Mouse (Mus musculus) heart, postnatal 14 days (tissue): ENCODE results near the gene Myrip. TPM values are rescaled to one million over a fixed set of nuclear protein-coding genes. Genes with fewer than 3 reads are reported as not detected.
"Not testable (repeated sequence)": the region's sequence is repeated elsewhere in the genome, so short reads cannot be mapped to it uniquely, and the experiment has no call there.

Experiments
- DNase-seq, 2 experiments: peaks; one replicate each; pipeline ENCODE4 v3.0.0; 2021 to 2022
- intact Hi-C: fragments of 180-260 bp; cut with DNase I; formaldehyde crosslinking; loops from one replicate; pipeline ENCODE4 v1.15.1; 2025
- total RNA-seq, 2 experiments: library from RNA; stranded (reverse); gene quantifications; 2 replicates each; pipeline ENCODE4 v1.2.3; 2021

Myrip gene
- total RNA-seq, 2 experiments from 2014 or later = 4.3 to 4.7 TPM

- intact Hi-C loops = no loop called here
- DNase-seq = no peak
These were observed 21.6 kb downstream of the Myrip start for GRCm38 (mm10) chr9:120322702-120323426.

GRCm38 (mm10) chr9:120331048-120331447, 29.7 kb downstream of the Myrip start:
- intact Hi-C loops, DNase-seq: not testable (repeated sequence)

- intact Hi-C loops = no loop called here
- DNase-seq = no peak
These were observed 36.9 kb downstream of the Myrip start for GRCm38 (mm10) chr9:120338172-120338571.

- intact Hi-C loops = no loop called here
These were observed 38.8 kb downstream of the Myrip start for GRCm38 (mm10) chr9:120339975-120340695.

GRCm38 (mm10) chr9:120343123-120343790, 41.9 kb downstream of the Myrip start:
- intact Hi-C loops = no loop called here

More at GRCm38 (mm10) chr9:120339975-120340695, 38.8 kb downstream of the Myrip start:
- DNase-seq = peak in 1 of 2 experiments; percentile 27

GRCm38 (mm10) chr9:120345651-120346151, 44.4 kb downstream of the Myrip start:
- DNase-seq = peak; percentile 55 to 65
- intact Hi-C loops = no loop called here

More at GRCm38 (mm10) chr9:120343123-120343790, 41.9 kb downstream of the Myrip start:
- no peak for DNase-seq

GRCm38 (mm10) chr9:120349145-120349544, 47.8 kb downstream of the Myrip start:
- DNase-seq = peak; percentile 59 to 63
- intact Hi-C loops = no loop called here

DNA sequence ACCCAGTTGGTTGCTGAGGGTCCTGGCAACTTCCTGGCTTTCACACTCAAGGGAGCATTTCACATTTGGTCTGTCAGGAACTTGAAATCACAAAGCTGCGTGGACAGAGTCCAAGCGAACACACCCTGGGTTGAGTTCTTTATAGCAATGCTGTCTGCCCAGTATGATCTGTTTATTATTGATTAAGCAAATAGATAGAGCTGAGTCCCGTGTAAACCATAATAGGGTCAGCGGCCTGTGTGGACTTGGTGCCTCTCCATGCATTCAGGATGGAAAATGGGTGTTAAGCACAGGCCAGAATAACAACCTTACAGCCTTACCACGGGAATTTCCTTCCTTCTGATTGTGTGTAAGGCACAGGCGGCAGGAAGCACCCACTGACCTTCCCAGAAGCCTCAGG, 49.0 kb downstream of the Myrip start:
- DNase-seq = peak; percentile 44 to 51
- intact Hi-C loops = no loop called here

GRCm38 (mm10) chr9:120351061-120351460, 49.7 kb downstream of the Myrip start:
- intact Hi-C loops = no loop called here
- DNase-seq = no peak

GRCm38 (mm10) chr9:120351474-120351873, 50.2 kb downstream of the Myrip start:
- no peak for DNase-seq
- intact Hi-C loops = no loop called here

GRCm38 (mm10) chr9:120353036-120353435, 51.7 kb downstream of the Myrip start:
- DNase-seq = no peak
- intact Hi-C loops = no loop called here

GRCm38 (mm10) chr9:120353967-120354366, 52.7 kb downstream of the Myrip start:
- intact Hi-C loops = no loop called here
- no peak for DNase-seq

GRCm38 (mm10) chr9:120354550-120355345, 53.4 kb downstream of the Myrip start:
- DNase-seq = no peak
- intact Hi-C loops = no loop called here

- intact Hi-C loops = no loop called here
- no peak for DNase-seq
These were observed 55.2 kb downstream of the Myrip start for GRCm38 (mm10) chr9:120356490-120356889.

GRCm38 (mm10) chr9:120358060-120358459, 56.7 kb downstream of the Myrip start:
- DNase-seq = no peak
- intact Hi-C loops = no loop called here

DNA sequence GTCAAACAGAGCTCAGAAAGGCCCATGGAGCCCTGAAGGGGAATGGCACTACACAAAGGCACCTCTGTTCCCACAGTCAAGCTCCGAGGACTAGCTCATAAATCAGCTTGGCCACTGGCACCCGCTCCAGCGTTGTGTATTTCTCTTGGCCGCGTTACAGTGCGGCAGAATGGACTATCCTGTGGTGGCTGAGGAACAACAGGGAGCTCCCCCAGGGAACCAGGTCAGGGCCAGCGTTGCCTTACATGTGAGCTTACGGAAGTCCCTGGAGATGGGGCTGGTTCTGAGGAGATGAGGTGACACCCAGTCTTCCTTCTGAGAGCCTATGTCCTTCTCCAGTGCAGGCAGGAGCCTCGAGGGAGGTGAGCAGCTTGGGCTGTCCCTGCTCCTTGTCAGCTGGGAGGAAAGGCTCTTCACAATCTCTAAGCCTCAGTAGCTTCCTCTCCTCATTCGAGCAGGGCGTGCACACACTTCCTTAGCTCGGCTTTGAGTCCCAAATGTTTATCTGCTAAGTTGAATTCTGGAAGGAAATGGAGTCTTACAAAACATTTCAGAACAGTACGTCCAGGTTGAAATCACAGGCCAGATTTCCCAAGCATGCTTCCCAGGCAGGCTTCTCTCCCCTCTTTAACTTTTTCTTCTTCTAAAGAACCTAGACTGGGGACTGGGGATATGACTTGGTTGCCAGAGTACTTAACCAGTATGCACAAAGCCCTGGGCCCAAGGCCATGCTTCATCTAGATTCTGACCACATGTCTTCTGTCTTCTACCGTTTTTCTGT, 59.3 kb downstream of the Myrip start:
- peak; percentile 74 for DNase-seq
- intact Hi-C loops = no loop called here

DNA sequence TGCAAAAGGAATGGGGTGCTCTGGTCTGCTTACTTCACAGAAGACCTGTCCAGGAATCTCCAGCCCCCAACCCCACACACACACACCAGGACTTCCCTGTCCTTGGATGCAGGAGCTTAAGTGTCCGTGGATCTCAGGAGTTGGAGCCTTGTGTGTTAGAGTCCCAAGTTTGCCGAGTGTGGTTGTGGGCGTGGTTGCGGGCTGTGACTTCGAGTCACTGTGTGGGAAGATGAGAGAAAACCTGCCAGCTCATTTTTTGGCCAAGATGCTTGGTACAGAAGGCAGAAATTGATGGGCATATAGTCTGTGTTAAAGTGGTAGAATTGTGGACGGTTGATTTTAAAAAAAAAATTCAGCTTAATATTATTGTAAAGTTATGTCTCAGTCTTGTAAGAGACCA, 60.3 kb downstream of the Myrip start:
- DNase-seq = no peak
- intact Hi-C loops = no loop called here

DNA sequence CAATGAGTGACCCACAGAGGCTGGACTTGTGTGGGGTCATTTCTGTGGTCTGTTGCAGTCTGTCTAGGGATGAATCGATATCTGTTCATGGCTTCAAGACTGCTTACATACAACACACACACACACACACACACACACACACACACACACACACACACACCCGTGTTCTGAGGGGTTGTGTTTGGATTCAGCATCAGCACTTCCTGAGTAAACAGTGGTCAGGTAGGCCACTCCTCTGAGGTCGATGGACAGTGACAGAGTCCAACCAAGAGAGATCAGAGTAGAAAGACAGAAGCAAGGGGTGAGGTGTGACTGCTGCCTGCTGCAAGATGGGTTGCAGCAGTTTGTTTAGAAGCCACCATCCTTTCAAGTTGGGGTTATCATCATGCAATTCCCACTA, 61.4 kb downstream of the Myrip start:
- no peak for DNase-seq
- intact Hi-C loops = no loop called here

DNA sequence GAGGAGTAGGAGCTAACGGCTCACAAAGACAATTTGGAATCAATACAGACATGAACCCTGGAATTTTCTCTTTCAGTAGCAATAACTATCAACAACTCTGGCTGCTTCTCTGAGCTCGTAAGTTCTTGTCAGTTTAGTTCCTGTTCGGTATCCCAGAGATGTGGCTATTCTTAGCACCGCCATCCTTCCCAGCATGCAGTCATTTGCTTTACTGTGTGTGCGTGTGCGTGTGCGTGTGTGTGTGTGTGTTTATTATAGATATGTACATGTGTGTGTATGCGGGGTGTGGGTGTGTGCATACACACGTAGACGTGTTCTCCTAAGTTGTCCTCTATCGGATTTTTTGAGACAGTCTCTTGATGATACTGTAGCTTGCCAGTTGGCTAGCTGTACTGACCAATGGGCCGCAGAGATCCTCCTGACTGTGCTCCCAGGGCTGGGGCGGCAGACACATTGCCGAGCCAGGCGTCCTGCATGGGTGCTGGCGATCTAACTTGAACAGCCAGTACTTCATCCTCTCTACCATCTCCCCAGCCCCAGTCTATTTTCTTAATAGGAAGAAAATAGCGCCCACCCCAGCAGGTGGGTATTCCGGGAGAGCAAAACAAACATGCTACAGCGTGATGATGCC, 63.5 kb downstream of the Myrip start:
- intact Hi-C loops = no loop called here
- peak in 1 of 2 experiments; percentile 26 for DNase-seq
